Mouse (Mus musculus) intestine, postnatal 0 days (tissue): ENCODE measurements at regions not wholly inside any gene's neighbourhood (a gene's known extent, or its start where the extent isn't known, plus 50 kb on each side); places are given as distances from the start of the nearest gene placed in this dataset.
A peak's percentile ranks its signal among the peaks of the same experiment; 100 is the strongest.

Experiments
- ATAC-seq: fragments of 200-750 bp; cut with Nextera tagmentation; 2 replicates; pipeline ENCODE4 v1.8.0; 2017; ENCODE audit warnings: mild to moderate bottlenecking, moderate TSS enrichment, moderate library complexity
- H3K27ac ChIP-seq: fragments of 300-500 bp; sonication (generic); 2 replicates; pipeline ENCODE4 v1.5.1; 2014; ENCODE audit warnings: mild to moderate bottlenecking, low read depth, low read length, moderate library complexity
- H3K27me3 ChIP-seq: fragments of 300-500 bp; sonication (generic); replicated peaks from 2 replicates; pipeline ENCODE4 v1.6.1; 2014; ENCODE audit warnings: low read length, mixed read lengths; ENCODE audit not compliant: control insufficient read depth, insufficient read depth
- H3K36me3 ChIP-seq: fragments of 300-500 bp; sonication (generic); 2 replicates; pipeline ENCODE4 v1.6.1; 2014; ENCODE audit warnings: mild to moderate bottlenecking, moderate library complexity; ENCODE audit not compliant: control insufficient read depth, insufficient read depth
- H3K4me1 ChIP-seq: fragments of 300-500 bp; sonication (generic); replicated peaks from 2 replicates; pipeline ENCODE4 v1.6.1; 2014; ENCODE audit warnings: antibody characterized with exemption, low read length, mixed read lengths; ENCODE audit not compliant: control insufficient read depth, insufficient read depth
- H3K4me2 ChIP-seq: fragments of 300-500 bp; sonication (generic); replicated peaks from 2 replicates; pipeline ENCODE4 v1.6.1; 2014; ENCODE audit warnings: low read depth, mild to moderate bottlenecking, moderate library complexity
- H3K4me3 ChIP-seq: fragments of 300-500 bp; sonication (generic); 2 replicates; pipeline ENCODE4 v1.5.1; 2014; ENCODE audit warnings: low read depth, low read length
- H3K9ac ChIP-seq: fragments of 300-500 bp; sonication (generic); 2 replicates; pipeline ENCODE4 v1.6.1; 2014; ENCODE audit warnings: mild to moderate bottlenecking, low read depth, low read length
- H3K9me3 ChIP-seq: fragments of 300-500 bp; sonication (generic); 2 replicates; pipeline ENCODE4 v1.6.1; 2016; ENCODE audit warnings: mixed run types; ENCODE audit not compliant: control insufficient read depth
- CTCF ChIP-seq: sonication (generic); IDR thresholded peaks from 2 replicates; pipeline ENCODE4 v1.5.1; 2016; ENCODE audit warnings: low read depth, mild to moderate bottlenecking, control low read depth, antibody characterized with exemption, moderate library complexity
- WGBS: fragments of 180-500 bp; shearing (Covaris S2); extraction: QIAGEN DNeasy Blood & Tissue Kit; methylation state at CpG from one replicate; pipeline ENCODE4 v1.1.7; 2014; 5-methylcytosine and 5-hydroxymethylcytosine counted together

DNA sequence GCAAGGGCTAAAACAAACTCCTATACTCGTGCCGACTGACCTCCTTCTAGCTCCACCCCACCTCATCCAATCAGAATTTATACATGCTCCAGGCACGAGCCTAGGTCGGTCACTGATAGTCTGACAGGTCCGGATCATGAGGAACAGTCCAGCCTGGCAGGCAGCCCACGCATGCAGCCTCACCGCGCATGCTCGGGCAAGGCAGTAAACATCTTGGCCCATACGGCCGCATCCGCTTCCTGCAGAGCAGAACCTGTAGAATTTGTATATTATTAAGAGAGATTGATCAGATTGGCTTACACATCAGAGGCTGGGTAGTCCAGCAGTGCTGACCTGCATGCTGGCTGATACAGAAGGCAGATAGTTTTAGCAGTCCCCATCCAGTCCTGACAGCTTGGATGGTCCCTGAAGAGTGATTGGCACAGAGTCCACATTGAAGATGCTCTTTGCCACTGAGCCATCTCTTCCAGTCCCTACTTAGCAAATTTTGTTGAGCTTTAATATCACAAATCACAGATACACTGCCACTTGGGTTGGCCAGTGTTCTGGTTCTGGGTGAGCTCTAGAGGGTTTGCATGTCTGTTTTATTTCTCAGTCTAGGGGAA lies 78.2 kb upstream of the Tmem150c start:
- H3K27ac ChIP-seq, result no peak overlapping the region
- H3K4me2 ChIP-seq, result no peak overlapping the region
- ATAC-seq, result no peak
- H3K9ac ChIP-seq, result no peak overlapping the region
- WGBS, result 90% methylated on average over 12 of the region's 12 CpGs
- no peaks in the 10 kb centered on the region for H3K4me1 ChIP-seq
- no peak for TF ChIP-seq CTCF
- H3K4me3 ChIP-seq, result no peak overlapping the region
- no peaks in the 10 kb centered on the region for H3K9me3 ChIP-seq
- no peaks in the 10 kb centered on the region for H3K27me3 ChIP-seq
- no peaks in the 10 kb centered on the region for H3K36me3 ChIP-seq

DNA sequence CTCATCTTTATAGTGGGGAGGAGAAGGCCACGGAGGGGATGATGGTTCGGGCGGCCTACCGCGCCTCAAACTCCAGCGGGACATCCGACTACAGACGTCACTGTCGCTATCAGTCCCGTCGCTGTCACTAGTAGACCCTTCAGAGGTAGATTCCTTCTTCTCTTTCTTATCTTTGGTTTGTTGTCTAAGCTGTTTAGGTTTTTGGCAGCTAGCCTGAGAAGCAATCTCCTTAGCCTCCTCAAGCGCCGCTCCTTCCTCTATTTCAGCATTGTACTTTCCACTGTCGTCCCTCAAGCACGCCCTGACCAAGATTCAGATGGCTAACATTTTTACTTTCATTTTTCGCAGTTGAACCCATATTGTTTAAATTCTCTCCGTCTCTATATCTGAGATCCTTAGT lies 76.7 kb upstream of the Tmem150c start:
- H3K27ac ChIP-seq, result no peak overlapping the region
- no peak overlapping the region for H3K4me3 ChIP-seq
- ATAC-seq, result no peak
- TF ChIP-seq CTCF, result no peak
- no peaks in the 10 kb centered on the region for H3K4me1 ChIP-seq
- no peaks in the 10 kb centered on the region for H3K9me3 ChIP-seq
- no peaks in the 10 kb centered on the region for H3K36me3 ChIP-seq
- no peaks in the 10 kb centered on the region for H3K27me3 ChIP-seq
- 92% methylated on average over 17 of the region's 17 CpGs for WGBS
- H3K9ac ChIP-seq, result no peak overlapping the region
- no peak overlapping the region for H3K4me2 ChIP-seq

DNA sequence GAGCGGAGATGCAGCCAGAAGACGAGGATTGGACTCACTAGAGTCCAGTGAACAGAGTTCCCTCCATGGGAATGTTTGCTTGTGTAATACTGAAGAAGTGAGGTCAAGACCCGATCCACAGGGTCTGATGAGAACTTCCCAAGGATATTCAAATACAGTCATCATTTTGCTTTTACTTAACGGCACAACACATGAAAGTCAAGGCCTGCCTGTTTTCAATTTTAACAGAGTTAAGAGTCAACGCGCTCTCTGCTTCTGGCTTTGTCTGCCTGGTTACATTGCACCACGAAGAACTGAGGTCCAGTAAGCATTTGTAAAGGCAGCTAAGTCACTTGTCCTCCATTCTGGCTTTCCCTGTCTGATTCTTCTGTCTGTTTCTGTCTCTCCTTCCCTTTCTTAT lies 72.5 kb upstream of the Tmem150c start:
- no peak overlapping the region for H3K27ac ChIP-seq
- TF ChIP-seq CTCF, result no peak
- H3K27me3 ChIP-seq, result no peaks in the 10 kb centered on the region
- no peak overlapping the region for H3K4me3 ChIP-seq
- H3K4me2 ChIP-seq, result no peak overlapping the region
- no peak for ATAC-seq
- H3K36me3 ChIP-seq, result no peaks in the 10 kb centered on the region
- H3K9ac ChIP-seq, result no peak overlapping the region
- 82% methylated on average over 7 of the region's 7 CpGs for WGBS
- H3K4me1 ChIP-seq, result no peaks in the 10 kb centered on the region; the same call in 1 of the 2 replicates
- H3K9me3 ChIP-seq, result no peaks in the 10 kb centered on the region

DNA sequence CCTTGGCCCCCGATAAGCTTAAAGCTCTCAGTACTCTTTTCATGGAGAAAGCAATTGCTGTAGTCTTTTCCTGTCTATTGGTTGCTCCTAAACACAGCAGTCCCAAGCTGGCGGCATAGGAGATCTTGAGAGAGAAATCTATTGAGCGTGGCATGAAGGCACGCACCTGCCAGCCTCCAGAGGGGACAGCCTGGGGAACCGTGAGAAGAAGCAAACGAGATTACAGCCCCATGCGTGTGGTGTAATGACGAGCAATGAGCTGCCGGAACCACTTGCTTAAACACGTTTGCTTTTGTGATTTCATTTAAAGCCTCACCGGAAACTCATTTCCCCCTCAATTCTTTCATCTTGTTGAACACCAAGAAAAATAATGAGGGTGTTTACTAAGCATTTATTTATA lies 72.0 kb upstream of the Tmem150c start:
- WGBS, result 79% methylated on average over 11 of the region's 11 CpGs
- ATAC-seq, result no peak
- no peak overlapping the region for H3K9ac ChIP-seq

DNA sequence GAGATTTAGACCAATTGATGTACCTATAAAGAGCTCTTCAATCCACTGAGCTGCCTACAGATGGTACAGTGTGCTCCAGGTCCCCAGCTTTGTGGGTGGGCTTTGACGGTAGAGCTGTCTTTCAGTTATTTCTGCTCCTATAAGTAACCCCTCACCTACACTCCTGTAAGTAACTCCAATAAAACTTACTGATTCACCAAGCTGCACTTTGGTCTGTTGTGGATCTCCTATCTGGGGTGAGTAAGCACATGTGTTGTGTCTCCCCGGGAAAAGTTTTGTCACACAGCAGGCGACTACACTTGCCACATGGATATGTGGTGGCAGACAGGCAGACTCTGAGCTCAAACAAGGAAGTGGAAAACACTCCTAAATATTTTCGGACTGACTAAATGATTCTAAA lies 70.4 kb upstream of the Tmem150c start:
- Histone ChIP-seq H3K27ac (peak overlapping the region; percentile 47; the same call in 1 of the 2 replicates), H3K9me3 (no peaks in the 10 kb centered on the region), H3K36me3 (no peaks in the 10 kb centered on the region), H3K4me1 (no peaks in the 10 kb centered on the region; the same call in 1 of the 2 replicates), H3K27me3 (no peaks in the 10 kb centered on the region), H3K9ac (no peak overlapping the region), H3K4me2 (no peak overlapping the region), H3K4me3 (no peak overlapping the region)
- TF ChIP-seq CTCF, result no peak
- peak; percentile 89 for ATAC-seq
- WGBS, result 42% methylated on average over 4 of the region's 4 CpGs

More for the DNA sequence above, 72.0 kb upstream of the Tmem150c start:
- no peak for TF ChIP-seq CTCF
- Histone ChIP-seq H3K4me2 (no peak overlapping the region), H3K4me1 (no peaks in the 10 kb centered on the region; the same call in 1 of the 2 replicates), H3K9me3 (no peaks in the 10 kb centered on the region), H3K4me3 (no peak overlapping the region), H3K27ac (no peak overlapping the region), H3K27me3 (no peaks in the 10 kb centered on the region), H3K36me3 (no peaks in the 10 kb centered on the region)

DNA sequence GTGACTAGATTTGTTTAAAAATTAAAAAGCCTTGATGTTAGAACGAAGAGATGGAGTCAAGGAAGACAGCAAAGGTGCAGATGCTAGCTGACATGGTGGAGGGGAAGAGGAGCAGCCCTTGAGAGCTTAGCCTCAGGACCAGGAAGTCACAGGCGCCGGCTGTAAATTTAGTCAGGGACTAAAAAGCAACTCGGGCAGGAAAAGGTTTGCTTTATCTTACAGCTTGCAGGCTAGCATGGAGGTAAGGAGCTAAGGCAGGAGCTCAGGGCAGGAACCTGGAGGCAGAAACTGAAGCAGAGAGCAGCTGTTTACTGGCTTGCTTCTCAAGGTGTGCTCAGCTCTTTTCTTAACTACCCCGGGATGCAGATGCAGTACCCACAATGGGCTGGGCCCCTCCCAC lies 68.3 kb upstream of the Tmem150c start:
- no peaks in the 10 kb centered on the region for H3K36me3 ChIP-seq
- 52% methylated on average over 5 of the region's 5 CpGs for WGBS
- no peak overlapping the region for H3K27ac ChIP-seq
- no peak for TF ChIP-seq CTCF
- no peak overlapping the region for H3K9ac ChIP-seq
- H3K4me3 ChIP-seq, result no peak overlapping the region
- H3K9me3 ChIP-seq, result no peaks in the 10 kb centered on the region
- H3K27me3 ChIP-seq, result no peaks in the 10 kb centered on the region
- H3K4me1 ChIP-seq, result no peaks in the 10 kb centered on the region; the same call in 1 of the 2 replicates
- no peak overlapping the region for H3K4me2 ChIP-seq
- no peak for ATAC-seq
